Mouse (Mus musculus): ENCODE results near the gene Gm4201. TPM values are rescaled to one million over a fixed set of nuclear protein-coding genes. Genes with fewer than 3 reads are reported as not detected.
"Not testable (repeated sequence)": the region's sequence is repeated elsewhere in the genome, so short reads cannot be mapped to it uniquely, and the experiment has no call there.

Gm4201 gene
- not detected in 2 replicates for polyA plus RNA-seq (2012)

GRCm38 (mm10) chr7:22565243-22565642, at the start of gene Gm4201:
Gene Gm4201 (minus strand): TSS chr7:22565343.
- TF ChIP-seq GATA1 (IDR thresholded peaks at IDR 0.05; ENCODE audit: low read length) = not testable (repeated sequence)

- TF ChIP-seq GATA1 (IDR thresholded peaks at IDR 0.05; ENCODE audit: low read length) = not testable (repeated sequence)
Measured at GRCm38 (mm10) chr7:22588027-22588426, 22.9 kb upstream of the Gm4201 start, which contains the start of gene Gm4565. Gene Gm4565 (minus strand): TSS chr7:22588127.

DNA sequence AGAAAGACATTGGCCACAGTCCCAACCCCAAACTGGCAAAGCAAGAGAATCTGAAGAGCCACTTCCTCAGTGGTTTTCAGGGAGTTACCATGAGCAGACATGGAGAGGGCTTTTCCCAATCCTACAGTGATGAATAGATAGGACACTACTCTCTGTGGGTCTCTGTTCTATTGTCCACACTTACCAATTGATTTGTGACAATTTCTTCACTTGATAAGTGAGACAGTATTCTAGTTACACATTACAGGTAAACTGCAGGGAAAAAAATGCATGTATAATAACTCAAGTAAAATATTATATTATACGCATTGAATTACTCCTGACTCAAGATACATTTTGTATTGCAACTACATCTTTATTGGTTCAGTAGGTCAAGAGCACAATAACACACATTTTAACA, 30.4 kb downstream of the Gm4201 start, which contains the start of gene Gm8677:
Gm8677 (minus strand) TSS at position 101 of the 400 bp plus-strand sequence.
- not testable (repeated sequence) for TF ChIP-seq GATA1 (IDR thresholded peaks at IDR 0.05; ENCODE audit: low read length)

GRCm38 (mm10) chr7:22522667-22523066, 42.5 kb downstream of the Gm4201 start, which contains the start of gene Vmn1r152:
Gene Vmn1r152 (plus strand): TSS chr7:22522967.
- TF ChIP-seq GATA1 (IDR thresholded peaks at IDR 0.05; ENCODE audit: low read length) = not testable (repeated sequence)

Other genes starting within 250 kb of the Gm4201 start
- gene Gm4187, start 235.6 kb downstream of the Gm4201 start, polyA plus RNA-seq (2012) = not detected in 2 replicates
- gene Gm8660, start 194.3 kb downstream of the Gm4201 start, polyA plus RNA-seq (2012) = not detected in 2 replicates
- gene Vmn1r148, start 151.8 kb downstream of the Gm4201 start, polyA plus RNA-seq (2012) = not detected in 2 replicates
- gene Vmn1r149, start 127.1 kb downstream of the Gm4201 start, polyA plus RNA-seq (2012) = not detected in 2 replicates
- gene Gm10665, start 101.3 kb downstream of the Gm4201 start, polyA plus RNA-seq (2012) = not detected in 2 replicates
- not detected in 2 replicates for gene Vmn1r151, start 65.7 kb downstream of the Gm4201 start, polyA plus RNA-seq (2012)
- gene Vmn1r152, start 42.4 kb downstream of the Gm4201 start, polyA plus RNA-seq (2012) = not detected in 2 replicates
- gene Gm8677, start 30.5 kb downstream of the Gm4201 start, polyA plus RNA-seq (2012) = not detected in 2 replicates
- not detected in 2 replicates for gene Gm4565, start 22.8 kb upstream of the Gm4201 start, polyA plus RNA-seq (2012)
- gene Vmn1r155, start 92.7 kb upstream of the Gm4201 start, polyA plus RNA-seq (2012) = not detected in 2 replicates
- not detected in 2 replicates for gene Gm8693, start 127.0 kb upstream of the Gm4201 start, polyA plus RNA-seq (2012)
- gene Gm4567, start 154.4 kb upstream of the Gm4201 start, polyA plus RNA-seq (2012) = not detected in 2 replicates
- not detected in 2 replicates for gene Vmn1r157, start 196.4 kb upstream of the Gm4201 start, polyA plus RNA-seq (2012)
- gene Vmn1r158, start 225.4 kb upstream of the Gm4201 start, polyA plus RNA-seq (2012) = not detected in 2 replicates

All from G1E-ER4 (cell line).